Mouse (Mus musculus): ENCODE measurements around the gene Disp1.

Disp1 gene

DNA sequence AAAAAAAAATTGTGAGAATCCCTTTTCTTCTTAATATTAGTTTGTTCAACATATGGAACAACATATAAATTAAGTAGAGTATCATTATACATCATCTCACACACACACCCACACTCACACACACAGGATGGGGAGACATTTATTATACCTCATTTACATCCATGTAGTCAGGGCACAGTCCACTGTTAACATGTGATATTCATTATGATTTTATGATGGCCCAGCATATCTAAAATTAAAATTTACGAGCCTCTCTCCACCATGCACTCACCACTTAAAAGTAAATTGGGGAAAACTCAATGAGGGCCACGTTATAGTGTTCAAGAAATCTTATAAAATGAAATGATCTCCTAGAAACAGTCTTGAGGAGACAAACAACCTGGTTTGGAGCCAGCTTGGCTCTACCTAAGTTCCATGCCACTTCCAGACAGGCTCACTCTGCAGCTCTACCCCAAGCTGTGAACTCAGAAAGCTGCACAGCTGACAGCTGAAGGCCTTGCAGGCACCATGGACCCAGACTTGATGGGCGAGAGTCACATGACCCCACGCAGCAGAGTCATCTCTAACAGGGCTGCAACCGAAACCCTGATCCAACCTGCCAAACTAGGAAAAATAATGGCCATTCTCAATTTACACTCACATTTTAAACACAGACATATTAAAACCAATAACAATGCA is 57.7 kb downstream of the Disp1 start:
- no peak for DNase-seq (ENCODE audit: low spot score in 2 of 2)

DNA sequence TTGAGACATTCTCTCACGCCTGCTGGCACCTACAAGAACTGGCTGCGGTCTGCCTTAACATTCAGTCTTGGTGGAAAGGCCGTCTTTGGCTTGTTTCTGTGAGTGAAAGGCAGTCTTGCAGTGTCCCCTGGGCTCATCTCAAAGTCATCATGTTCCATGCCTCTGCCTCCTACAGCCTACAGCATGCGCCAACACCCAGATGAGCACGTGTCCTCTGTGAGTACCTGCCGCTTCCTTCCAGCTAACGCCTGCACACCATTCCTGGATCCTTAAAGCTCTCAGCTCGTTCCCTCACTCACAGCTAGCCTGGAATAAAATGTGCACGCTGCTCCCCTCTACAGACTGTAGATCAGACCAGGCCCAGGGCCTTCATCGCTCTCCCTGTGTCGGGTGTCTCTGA is 60.3 kb downstream of the Disp1 start:
- DNase-seq (ENCODE audit: low spot score in 2 of 2): no peak

DNA sequence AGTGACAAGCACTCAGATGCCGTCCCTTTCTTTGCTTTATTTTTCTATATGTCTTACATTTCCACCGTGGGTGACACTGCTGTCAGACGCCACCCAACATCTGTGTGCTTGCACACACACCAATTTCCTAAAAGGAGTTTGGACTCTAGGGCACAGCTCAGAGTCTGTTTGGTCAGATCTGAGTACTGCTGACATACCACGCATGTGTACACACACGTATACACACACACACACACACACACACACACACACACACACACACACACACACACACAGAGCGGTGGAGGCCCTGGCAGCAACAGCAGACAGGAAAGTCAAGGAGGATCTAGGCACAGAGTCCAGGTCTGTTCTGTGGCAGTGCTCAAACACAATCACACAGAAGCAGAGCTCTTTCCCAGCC is 61.1 kb downstream of the Disp1 start:
- DNase-seq (ENCODE audit: low spot score in 2 of 2): no peak

GRCm38 (mm10) chr1:183159183-183159582 is 62.1 kb downstream of the Disp1 start:
- DNase-seq (ENCODE audit: low spot score in 2 of 2): no peak

DNA sequence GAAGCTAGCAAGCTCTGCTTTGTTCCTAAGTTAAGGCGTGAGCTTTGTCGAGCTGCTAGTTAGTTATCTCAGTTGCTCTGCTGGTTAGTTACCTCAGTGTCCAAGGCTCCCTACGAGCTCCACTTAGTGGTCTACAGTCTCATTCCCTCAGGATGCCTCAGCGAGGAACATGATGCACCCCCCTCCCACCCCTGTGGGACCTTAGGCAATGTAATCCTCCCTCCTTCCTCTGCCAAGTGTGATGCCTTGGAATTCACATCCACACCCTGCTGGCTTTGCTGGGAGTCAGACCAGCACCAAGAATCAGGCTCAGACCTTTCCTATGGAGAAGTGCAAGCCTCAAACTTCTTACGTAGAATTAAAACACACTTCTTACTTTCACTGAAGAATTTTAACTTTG is 65.7 kb downstream of the Disp1 start:
- no peak for DNase-seq (ENCODE audit: low spot score in 2 of 2)

- no peak for DNase-seq (ENCODE audit: low spot score in 2 of 2)
These were observed 66.8 kb downstream of the Disp1 start for GRCm38 (mm10) chr1:183154296-183155204.

DNA sequence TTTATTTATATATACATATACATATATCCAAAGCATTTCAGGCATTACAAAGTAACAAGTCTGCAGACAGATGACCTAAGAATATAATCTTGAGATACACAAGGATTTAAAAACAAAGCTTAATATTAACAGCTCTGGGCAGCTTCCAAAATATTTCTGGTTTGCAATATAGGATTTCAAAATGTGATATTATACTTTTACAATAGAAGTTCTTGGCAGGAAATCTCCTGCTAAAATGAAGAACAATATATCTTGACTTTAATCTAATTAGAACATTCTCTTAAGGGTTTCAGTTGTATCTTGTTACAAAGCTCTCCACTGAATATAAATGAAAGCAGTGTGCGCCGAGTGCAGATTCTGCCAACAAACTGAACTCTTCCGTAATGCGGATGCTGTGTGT is 68.0 kb downstream of the Disp1 start:
- DNase-seq (ENCODE audit: low spot score in 2 of 2): no peak

DNA sequence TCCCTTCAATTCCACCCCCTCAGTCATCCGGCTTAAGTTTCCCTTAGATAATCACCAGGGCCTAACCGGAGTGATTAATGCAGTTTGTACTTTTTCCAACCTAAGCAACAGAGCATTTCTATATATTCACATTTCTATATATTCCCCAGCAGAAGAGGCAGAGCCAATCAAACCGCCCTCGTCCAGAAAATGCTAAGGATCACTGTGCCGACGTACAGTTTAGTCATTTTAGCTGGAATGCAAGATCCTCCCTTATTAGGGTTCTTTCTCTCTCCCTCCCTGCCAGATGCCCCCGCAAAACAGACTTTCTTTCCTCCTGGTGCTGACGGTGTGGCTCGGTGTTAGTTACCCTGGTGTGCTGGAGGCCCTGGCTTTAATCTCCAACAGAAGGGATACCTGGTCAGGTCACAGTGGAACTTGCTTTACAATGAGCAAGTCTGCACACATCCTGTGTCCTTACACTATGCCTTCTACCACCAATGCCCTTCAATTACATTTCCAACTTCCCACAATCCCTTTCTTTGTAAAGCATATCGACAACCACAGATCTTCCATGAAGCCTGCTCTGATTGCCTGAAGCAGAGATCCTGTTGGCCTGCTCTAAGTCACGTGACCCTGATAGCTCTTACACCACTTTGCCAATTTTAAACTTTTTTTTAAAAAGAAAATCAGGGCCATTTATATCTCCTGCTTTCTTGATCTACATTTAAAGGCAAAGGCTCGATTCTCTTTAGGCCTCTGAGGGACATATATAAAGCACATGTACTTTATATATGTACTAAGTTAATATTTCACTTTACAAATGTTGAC is 69.6 kb downstream of the Disp1 start:
- DNase-seq (ENCODE audit: low spot score in 2 of 2): peak in 1 of 2 experiments; percentile 15

GRCm38 (mm10) chr1:183150379-183150840 is 70.9 kb downstream of the Disp1 start:
- no peak for DNase-seq (ENCODE audit: low spot score in 2 of 2)

GRCm38 (mm10) chr1:183149571-183150105 is 71.7 kb downstream of the Disp1 start:
- DNase-seq (ENCODE audit: low spot score in 2 of 2): no peak

GRCm38 (mm10) chr1:183147438-183147841 is 73.9 kb downstream of the Disp1 start:
- no peak for DNase-seq (ENCODE audit: low spot score in 2 of 2)

DNA sequence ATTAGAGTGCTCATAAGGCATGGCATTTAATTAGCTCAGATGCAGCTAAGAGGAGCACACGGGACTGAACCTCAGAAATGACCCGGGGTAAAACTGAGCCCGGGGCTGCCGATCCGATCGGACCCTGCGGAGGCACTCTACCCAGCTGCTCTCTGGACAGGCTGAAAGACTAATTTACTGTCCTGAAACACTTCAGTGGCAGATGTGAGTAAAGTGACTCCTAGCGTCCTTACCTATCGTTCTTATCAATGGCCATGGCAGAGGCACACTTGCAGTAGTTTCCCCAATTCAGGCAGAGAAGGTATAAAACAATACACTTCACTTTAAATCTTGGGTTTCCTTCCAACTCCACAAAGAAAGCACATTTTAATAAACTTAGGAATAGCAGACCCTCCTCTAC is 74.5 kb downstream of the Disp1 start:
- no peak for DNase-seq (ENCODE audit: low spot score in 2 of 2)

DNA sequence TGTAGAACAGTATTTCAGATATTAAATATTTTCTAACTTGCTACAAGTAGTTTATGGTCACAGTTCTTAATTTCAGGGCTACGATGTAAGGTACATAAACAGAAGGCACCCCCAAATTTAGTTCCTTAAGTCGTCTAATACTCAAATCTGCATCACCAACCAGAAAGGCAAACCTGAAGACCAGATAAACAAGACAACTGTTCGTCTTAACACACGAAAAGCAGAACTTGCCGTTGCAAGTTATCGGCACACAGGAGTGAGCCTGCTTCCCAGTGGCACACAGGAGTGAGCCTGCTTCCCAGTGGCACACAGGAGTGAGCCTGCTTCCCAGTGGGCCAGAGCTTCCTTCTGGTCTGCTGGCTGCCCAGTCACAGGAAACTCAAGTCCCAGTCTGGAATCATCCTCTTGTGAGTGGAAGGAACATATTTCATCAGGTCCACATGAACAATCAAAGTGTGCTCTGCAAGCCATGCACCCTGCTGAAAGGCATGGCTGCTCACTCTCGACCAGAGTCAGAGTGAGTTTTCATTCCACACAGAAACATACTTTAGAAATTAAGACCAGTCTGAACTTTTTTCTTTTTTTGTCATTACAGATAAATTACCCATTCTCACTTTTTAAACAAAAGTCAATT is 75.1 kb downstream of the Disp1 start:
- no peak for DNase-seq (ENCODE audit: low spot score in 2 of 2)

DNA sequence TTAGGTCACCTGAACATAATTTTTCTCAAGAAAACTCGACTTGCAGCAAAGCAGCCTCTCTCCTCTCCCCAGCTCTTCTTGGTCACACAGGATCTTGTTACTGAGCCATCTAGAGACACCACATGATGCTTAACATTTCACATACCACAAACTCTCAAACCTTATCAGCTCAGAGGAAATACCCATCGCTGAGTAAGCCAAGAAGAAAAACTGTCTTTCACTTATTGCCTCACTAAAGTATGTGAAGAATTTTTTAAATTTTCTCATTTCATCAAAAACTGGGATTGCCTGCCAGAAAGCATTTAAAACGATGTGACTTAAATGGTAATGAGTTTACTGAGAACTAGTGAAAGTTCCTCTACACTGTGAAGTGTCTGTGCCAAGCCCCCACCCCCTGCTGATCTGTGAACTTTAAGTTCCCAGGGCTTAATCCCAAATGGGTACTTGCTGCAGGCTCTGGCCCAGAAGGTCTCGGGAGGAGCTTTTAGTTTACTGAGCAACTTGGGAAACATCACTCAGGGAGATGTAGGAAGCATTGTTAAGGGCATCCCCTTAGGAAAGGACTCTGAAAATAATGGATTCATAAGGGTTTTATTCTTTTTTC is 76.6 kb downstream of the Disp1 start:
- no peak for DNase-seq (ENCODE audit: low spot score in 2 of 2)

GRCm38 (mm10) chr1:183143246-183143645 is 78.1 kb downstream of the Disp1 start:
- no peak for DNase-seq (ENCODE audit: low spot score in 2 of 2)

DNA sequence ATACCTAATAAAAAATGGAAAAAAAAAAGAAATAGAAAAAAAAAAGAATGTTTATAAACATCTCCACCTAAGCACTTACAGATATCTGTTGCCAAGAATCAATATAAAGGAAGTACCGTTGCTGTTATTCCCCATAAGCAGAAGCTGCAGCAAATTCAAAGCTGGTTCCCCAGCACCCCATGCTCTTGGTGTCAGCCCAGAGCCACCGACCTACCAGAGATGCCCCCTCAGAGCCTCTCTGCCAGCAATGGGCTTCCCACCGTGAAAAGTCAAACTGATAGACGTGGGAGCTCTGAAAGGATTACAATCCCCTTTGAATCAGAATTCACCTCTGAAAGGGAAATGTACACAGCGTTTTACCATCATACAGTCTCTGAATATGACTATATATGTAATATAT is 78.8 kb downstream of the Disp1 start:
- no peak for DNase-seq (ENCODE audit: low spot score in 2 of 2)

GRCm38 (mm10) chr1:183141329-183141728 is 80.0 kb downstream of the Disp1 start:
- DNase-seq (ENCODE audit: low spot score in 2 of 2): no peak

DNA sequence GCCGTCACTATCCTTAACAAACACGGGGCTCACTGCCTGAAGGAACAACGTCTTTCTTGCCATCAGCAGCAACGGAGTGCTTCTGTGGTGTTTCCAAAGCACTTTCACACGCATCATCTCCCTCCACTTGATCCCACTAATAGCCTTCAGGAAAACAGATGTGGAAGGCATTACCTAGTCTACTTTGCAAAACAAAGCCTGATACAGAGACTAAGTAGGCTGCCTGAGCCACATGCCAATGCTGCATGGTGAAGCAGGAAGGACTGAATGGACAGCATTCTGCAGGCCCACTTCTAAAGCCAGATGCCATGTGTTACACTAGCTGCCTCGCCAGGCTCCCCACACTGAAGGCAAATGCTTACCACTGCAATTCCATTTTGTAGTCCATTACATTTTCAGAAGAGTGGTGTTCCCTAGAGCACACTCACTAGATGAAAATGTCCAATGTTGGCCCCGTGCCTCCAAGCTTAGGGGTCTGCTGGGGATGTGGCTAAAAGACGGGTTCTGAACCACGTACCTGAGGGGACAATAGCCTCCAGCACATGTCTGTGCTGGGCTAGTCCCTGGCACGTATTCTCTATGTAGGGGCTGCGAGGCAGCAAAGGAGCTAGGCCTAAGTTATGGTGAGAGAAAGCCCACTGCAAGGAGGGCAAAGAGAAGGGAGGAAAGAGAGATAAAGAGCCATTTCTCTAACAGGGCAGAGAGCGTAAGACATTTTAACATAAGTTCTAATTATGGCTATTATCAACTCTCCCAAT is 80.6 kb downstream of the Disp1 start:
- DNase-seq (ENCODE audit: low spot score in 2 of 2): no peak

DNA sequence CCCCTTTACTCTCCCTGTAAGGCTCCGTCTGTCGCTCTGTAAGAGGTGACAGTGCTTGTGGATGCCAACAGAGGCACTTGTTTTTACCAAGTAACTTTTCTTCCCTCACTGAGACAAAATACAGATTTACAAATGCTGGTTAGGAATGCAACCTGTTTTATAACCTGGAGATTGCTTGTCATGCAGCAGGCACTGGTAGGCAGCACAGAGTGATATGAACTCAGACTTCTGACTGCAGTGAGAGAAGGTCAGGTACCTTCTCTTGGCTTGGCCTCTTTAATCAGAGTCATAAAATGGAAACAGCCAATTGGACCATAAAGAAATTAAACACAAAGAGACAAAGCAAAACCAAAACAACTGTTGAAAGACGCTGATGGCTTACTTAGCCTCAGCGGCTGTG is 83.2 kb downstream of the Disp1 start:
- DNase-seq (ENCODE audit: low spot score in 2 of 2): no peak

DNA sequence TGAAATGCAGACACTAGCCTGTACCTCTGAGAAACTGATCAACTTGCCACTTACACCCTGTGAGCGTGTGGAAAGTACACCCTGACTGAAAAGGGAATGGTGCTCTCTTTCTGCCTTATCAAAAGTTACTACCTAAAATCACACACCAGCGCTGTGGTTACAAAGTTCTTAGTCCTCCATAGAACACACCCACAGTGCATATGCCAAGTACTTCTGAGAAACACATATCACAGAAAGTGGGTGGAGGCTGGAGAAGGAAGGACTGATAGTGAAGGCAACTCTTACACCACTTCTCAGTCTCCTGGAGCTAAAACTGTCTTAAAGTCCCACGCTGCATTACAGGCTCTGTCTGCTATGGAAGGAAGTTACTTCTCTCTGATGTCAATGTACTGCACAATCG is 86.9 kb downstream of the Disp1 start:
- no peak for DNase-seq (ENCODE audit: low spot score in 2 of 2)
